Mouse (Mus musculus) macrophage (primary cell): ENCODE results near the gene Zc3h13. TPM values are rescaled to one million over a fixed set of nuclear protein-coding genes. Genes with fewer than 3 reads are reported as not detected.

Experiments
- H3K27ac ChIP-seq: fragments of 350-480 bp; formaldehyde crosslinking; 2 replicates; pipeline ENCODE4 v1.9.0; 2021
- H3K36me3 ChIP-seq: fragments of 350-480 bp; formaldehyde crosslinking; 2 replicates; pipeline ENCODE4 v1.9.0; 2021; ENCODE audit errors: inconsistent target
- H3K4me3 ChIP-seq: fragments of 350-480 bp; formaldehyde crosslinking; 2 replicates; pipeline ENCODE4 v1.9.0; 2021; ENCODE audit errors: inconsistent target
- H3K79me2 ChIP-seq: fragments of 350-480 bp; formaldehyde crosslinking; 2 replicates; pipeline ENCODE4 v1.9.0; 2021; ENCODE audit errors: inconsistent target
- WGBS: methylation state at CpG from one replicate; pipeline ENCODE4 v1.1.7; 2026; ENCODE audit warnings: inconsistent platforms; ENCODE audit not compliant: missing documents; 5-methylcytosine and 5-hydroxymethylcytosine counted together
- polyA plus RNA-seq: library from polyadenylated mRNA; stranded (reverse); fragments of 250-400 nt; gene quantifications from 3 replicates; pipeline ENCODE4 v1.2.4, GENCODE M21; 2018; ENCODE audit warnings: inconsistent platforms

Zc3h13 gene
- polyA plus RNA-seq, 1 experiment from 2014 or later = 32.8 TPM

DNA sequence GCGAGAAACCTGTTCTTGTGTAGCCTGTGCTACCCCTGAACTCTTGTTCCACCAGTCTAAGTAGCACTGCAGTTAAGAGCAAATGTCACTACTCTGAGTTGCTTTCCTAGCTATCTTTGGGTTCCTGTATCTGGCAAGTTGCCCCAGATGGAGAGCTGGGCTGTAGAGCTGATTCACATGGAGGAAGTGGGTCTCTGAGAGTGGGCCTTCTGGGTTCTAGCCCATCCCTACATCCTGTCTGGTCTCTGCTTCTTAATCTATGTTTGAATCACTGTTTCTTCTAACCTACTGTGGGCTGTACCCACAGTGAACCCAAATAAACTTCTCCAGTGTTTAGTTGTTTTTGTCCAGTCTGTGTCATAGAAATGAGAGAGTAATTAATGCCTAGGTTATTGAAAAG is 16.9 kb downstream of the Zc3h13 start:
- Histone ChIP-seq H3K36me3 (no peaks in the 10 kb centered on the region), H3K27ac (no peak overlapping the region), H3K79me2 (peaks cover 21% of the 10 kb centered on the region; the same call in 1 of the 2 replicates), H3K4me3 (no peak overlapping the region)
- 92% methylated on average over 1 of the region's 1 CpGs for WGBS

- Histone ChIP-seq H3K4me3 (no peak overlapping the region), H3K79me2 (peaks cover 21% of the 10 kb centered on the region; the same call in 1 of the 2 replicates), H3K27ac (no peak overlapping the region), H3K36me3 (no peaks in the 10 kb centered on the region)
- WGBS = 96% methylated on average over 5 of the region's 5 CpGs
Measured at GRCm38 (mm10) chr14:75303807-75304206, 19.6 kb downstream of the Zc3h13 start.

- H3K79me2 ChIP-seq = peaks cover 10% of the 10 kb centered on the region; the same call in 1 of the 2 replicates
- H3K36me3 ChIP-seq = peaks cover 14% of the 10 kb centered on the region; the same call in 1 of the 2 replicates
- no peak overlapping the region for H3K27ac ChIP-seq
- H3K4me3 ChIP-seq = no peak overlapping the region
Measured at GRCm38 (mm10) chr14:75307855-75308254, 23.7 kb downstream of the Zc3h13 start.

DNA sequence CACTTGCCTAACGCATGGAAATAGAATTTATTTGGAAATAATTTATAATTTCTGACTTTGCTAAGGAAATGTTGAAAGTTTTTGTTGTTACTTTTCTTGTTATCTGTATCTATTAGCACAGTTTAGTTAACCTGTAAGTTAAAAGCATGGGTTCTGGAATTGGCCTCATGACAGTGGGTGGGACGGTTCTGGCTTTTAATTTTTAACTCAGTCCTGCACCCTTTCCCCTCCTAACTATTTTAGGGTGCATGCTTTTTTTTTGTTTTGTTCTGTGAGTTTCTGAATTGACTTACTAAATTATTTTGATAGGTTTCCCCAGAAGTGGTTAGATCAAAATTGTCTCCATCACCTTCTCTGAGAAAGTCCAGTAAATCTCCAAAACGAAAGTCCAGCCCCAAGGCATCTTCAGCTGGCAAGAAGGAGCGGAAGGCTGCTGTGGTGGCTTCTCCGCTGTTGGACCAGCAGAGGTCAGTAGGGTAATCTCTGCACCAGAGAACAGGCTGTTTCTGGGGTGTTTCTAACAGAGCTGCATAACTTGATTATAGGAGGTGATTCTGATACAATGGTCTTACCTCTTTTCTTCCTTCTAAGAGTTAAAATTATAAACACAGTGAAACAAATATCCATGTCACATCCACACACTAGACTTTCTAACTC is 25.3 kb downstream of the Zc3h13 start:
- no peaks in the 10 kb centered on the region; the same call in 1 of the 2 replicates for H3K79me2 ChIP-seq
- peaks cover 14% of the 10 kb centered on the region; the same call in 1 of the 2 replicates for H3K36me3 ChIP-seq

GRCm38 (mm10) chr14:75314484-75314883 is 30.3 kb downstream of the Zc3h13 start:
- Histone ChIP-seq H3K27ac (no peak overlapping the region), H3K4me3 (no peak overlapping the region), H3K79me2 (no peaks in the 10 kb centered on the region), H3K36me3 (peaks cover 23% of the 10 kb centered on the region)
- 96% methylated on average over 2 of the region's 2 CpGs for WGBS

More for the DNA sequence above, 25.3 kb downstream of the Zc3h13 start:
- H3K4me3 ChIP-seq = no peak overlapping the region
- H3K27ac ChIP-seq = no peak overlapping the region
- WGBS = 97% methylated on average over 5 of the region's 5 CpGs

DNA sequence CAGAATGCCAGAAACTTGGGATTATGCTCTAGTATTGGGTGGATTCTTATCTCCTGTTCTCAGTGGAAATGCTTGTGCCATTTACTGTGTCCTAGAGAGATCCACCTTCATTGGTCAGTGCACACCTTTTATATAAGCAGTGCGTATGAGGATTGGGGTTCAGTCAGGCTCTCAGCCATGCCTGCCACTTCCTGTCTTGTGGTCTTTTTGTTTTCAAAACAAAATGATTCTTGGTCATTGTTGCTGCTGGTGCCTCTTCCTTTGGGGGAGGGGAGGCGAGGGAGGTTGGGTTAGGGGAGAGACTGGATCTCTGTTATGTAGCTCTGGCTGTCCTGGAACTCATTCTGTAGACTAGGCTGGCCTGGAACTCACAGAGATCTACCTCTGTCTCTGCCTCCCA is 34.6 kb downstream of the Zc3h13 start:
- Histone ChIP-seq H3K27ac (no peak overlapping the region), H3K36me3 (peaks cover 35% of the 10 kb centered on the region), H3K4me3 (no peak overlapping the region), H3K79me2 (no peaks in the 10 kb centered on the region)
- 53% methylated on average over 2 of the region's 2 CpGs for WGBS

DNA sequence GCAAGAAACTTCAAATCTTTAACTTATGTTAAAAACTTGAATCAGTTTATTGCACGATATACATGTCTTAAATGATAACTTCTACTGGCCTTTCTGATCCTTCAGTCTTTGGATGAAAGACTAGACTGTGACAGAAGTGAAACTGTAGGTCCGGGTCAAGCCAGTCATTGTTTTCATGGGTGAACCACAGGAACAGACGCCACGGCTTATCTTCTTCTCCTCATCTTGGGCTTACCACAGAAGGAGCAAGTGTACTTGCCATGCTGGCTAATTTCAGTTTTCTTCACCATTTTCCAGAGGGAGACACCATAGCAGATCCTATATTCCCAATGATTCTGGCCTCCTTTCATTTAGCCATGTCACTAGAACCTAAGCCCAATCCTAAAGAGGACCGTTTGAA is 36.1 kb downstream of the Zc3h13 start:
- H3K27ac ChIP-seq = no peak overlapping the region
- peaks cover 42% of the 10 kb centered on the region for H3K36me3 ChIP-seq
- H3K4me3 ChIP-seq = no peak overlapping the region
- WGBS = 45% methylated on average over 5 of the region's 5 CpGs
- no peaks in the 10 kb centered on the region for H3K79me2 ChIP-seq

DNA sequence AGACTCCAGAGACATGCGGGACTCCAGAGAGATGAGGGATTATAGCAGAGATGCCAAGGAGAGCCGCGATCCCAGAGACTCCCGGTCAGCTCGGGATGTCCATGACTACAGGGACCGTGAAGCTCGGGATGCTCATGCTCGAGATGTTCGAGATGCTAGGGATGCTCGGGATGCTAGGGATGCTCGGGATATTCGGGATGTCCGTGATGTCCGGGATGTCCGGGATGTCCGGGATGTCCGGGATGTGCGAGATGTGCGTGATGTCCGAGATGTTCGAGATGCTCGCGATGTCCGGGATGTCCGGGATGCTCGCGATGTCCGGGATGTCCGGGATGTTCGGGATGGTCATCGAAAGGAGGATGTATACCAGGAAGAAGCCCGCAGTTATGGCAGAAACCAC is 39.2 kb downstream of the Zc3h13 start:
- Histone ChIP-seq H3K36me3 (peaks cover 41% of the 10 kb centered on the region), H3K27ac (no peak overlapping the region), H3K79me2 (no peaks in the 10 kb centered on the region), H3K4me3 (no peak overlapping the region)
- 97% methylated on average over 26 of the region's 32 CpGs for WGBS

DNA sequence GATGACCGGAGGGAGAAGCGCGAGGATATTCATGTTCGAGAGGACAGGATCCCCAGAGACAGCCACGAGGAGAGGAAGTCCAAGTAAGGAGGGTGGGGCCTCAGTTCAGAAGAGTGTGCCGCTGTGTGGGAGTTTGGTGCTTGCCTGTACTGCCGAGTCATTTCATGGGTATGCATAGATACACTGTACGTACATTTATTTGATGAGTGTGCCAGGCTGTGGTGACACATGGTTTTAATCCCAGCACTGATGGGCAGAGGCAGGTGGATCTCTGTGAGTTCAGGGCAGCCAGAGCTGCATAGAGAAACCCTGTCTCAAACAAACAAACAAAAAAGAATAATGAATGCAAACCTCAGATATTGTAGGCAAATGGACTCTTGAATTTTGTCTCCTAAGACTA is 43.9 kb downstream of the Zc3h13 start:
- WGBS = 69% methylated on average over 8 of the region's 8 CpGs
- Histone ChIP-seq H3K4me3 (no peak overlapping the region), H3K27ac (no peak overlapping the region), H3K36me3 (peaks cover 69% of the 10 kb centered on the region), H3K79me2 (no peaks in the 10 kb centered on the region)

DNA sequence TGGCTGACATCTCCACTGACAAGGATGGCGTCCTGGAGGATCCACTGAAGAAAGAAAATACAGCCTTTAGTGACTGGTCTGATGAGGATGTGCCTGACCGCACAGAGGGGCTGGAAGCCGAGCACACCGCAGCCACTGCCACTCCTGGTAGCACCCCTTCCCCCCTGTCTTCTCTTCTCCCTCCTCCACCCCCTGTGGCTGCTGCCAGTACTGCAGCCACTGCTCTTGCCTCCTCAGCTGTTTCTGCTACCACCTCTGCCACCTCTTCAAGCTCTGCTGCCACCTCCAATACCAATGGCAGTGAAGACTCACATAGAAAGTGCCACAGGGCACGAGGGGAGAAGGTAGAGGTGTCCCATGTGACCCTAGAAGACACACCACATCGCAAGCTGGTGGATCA is 46.4 kb downstream of the Zc3h13 start:
- H3K79me2 ChIP-seq = no peaks in the 10 kb centered on the region
- H3K27ac ChIP-seq = no peak overlapping the region
- H3K4me3 ChIP-seq = no peak overlapping the region
- 94% methylated on average over 6 of the region's 6 CpGs for WGBS
- H3K36me3 ChIP-seq = peaks cover 56% of the 10 kb centered on the region

- Histone ChIP-seq H3K79me2 (no peaks in the 10 kb centered on the region), H3K27ac (no peak overlapping the region), H3K36me3 (peaks cover 62% of the 10 kb centered on the region), H3K4me3 (no peak overlapping the region)
- WGBS = 99% methylated on average over 4 of the region's 4 CpGs
Measured at GRCm38 (mm10) chr14:75334321-75334720, 50.1 kb downstream of the Zc3h13 start.

GRCm38 (mm10) chr14:75337884-75338283 is 53.7 kb downstream of the Zc3h13 start:
- Histone ChIP-seq H3K36me3 (peaks cover 40% of the 10 kb centered on the region), H3K27ac (no peak overlapping the region), H3K4me3 (no peak overlapping the region), H3K79me2 (no peaks in the 10 kb centered on the region)
- WGBS = 85% methylated on average over 2 of the region's 2 CpGs

DNA sequence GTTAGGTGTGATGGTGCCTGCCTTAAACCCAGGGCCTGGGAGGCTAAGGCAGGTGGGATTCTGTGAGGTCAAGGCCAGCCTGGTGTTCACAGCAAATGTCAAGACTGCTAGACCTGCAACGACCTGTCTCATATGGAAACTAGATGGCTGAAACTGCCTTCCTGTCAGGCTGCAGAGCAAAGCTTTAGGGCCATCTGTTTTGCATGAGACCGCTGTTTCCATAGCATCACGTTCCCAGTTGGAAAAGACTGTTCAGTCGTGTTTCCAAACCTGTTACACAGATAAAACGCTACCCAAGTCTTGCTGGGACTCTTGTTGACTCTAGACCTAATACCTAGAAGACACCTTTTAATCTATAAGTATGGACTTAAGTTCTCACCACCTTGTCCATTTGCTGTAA is 61.9 kb downstream of the Zc3h13 start:
- Histone ChIP-seq H3K27ac (no peak overlapping the region), H3K4me3 (no peak overlapping the region), H3K36me3 (peaks cover 26% of the 10 kb centered on the region), H3K79me2 (no peaks in the 10 kb centered on the region)
- 95% methylated on average over 5 of the region's 5 CpGs for WGBS

GRCm38 (mm10) chr14:75351626-75352025 is 67.5 kb downstream of the Zc3h13 start:
- Histone ChIP-seq H3K27ac (no peak overlapping the region), H3K4me3 (no peak overlapping the region), H3K79me2 (no peaks in the 10 kb centered on the region), H3K36me3 (no peaks in the 10 kb centered on the region)
- WGBS = 97% methylated on average over 4 of the region's 4 CpGs

GRCm38 (mm10) chr14:75363316-75363715 is 79.1 kb downstream of the Zc3h13 start:
- no peak overlapping the region for H3K4me3 ChIP-seq
- H3K79me2 ChIP-seq = no peaks in the 10 kb centered on the region
- WGBS = 70% methylated on average over 6 of the region's 6 CpGs
- no peak overlapping the region for H3K27ac ChIP-seq
- H3K36me3 ChIP-seq = no peaks in the 10 kb centered on the region
